Mouse (Mus musculus): Measurements from ENCODE around the gene Selenoh.
"Not testable (repeated sequence)": the region's sequence is repeated elsewhere in the genome, so short reads cannot be mapped to it uniquely, and the experiment has no call there.

Gene Selenoh

GRCm38 (mm10) chr2:84671535-84671934, 965 bp upstream of the Selenoh start:
- DNase-seq (ENCODE audit: low spot score in 2 of 2) = not testable (repeated sequence)

- peak; percentile 21 to 26 for DNase-seq (ENCODE audit: low spot score in 2 of 2)
These were observed 572 bp downstream of the Selenoh start for GRCm38 (mm10) chr2:84669828-84670568.

GRCm38 (mm10) chr2:84666081-84666480, 4.5 kb downstream of the Selenoh start:
- DNase-seq (ENCODE audit: low spot score in 2 of 2) = no peak

- peak; percentile 13 to 60 for DNase-seq (ENCODE audit: low spot score in 2 of 2)
These were observed 7.7 kb downstream of the Selenoh start for GRCm38 (mm10) chr2:84662866-84663265.

- peak; percentile 36 to 57 for DNase-seq (ENCODE audit: low spot score in 2 of 2)
These were observed 10.3 kb downstream of the Selenoh start for GRCm38 (mm10) chr2:84660253-84660652.

GRCm38 (mm10) chr2:84658806-84659205, 11.8 kb downstream of the Selenoh start, which contains the start of gene Btbd18:
Btbd18 (plus strand) TSS chr2:84659079.
- no peak for DNase-seq (ENCODE audit: low spot score in 2 of 2)

- peak in 1 of 2 experiments; percentile 26 for DNase-seq (ENCODE audit: low spot score in 2 of 2)
These were observed 14.7 kb downstream of the Selenoh start for GRCm38 (mm10) chr2:84655864-84656263.

GRCm38 (mm10) chr2:84653354-84653753, 17.2 kb downstream of the Selenoh start:
- no peak for DNase-seq (ENCODE audit: low spot score in 2 of 2)

- no peak for DNase-seq (ENCODE audit: low spot score in 2 of 2)
These were observed 19.9 kb downstream of the Selenoh start, which contains the start of gene Ctnnd1 for GRCm38 (mm10) chr2:84650464-84651195. Ctnnd1 (minus strand) TSS chr2:84650765.

GRCm38 (mm10) chr2:84649674-84650073, 20.9 kb downstream of the Selenoh start:
- DNase-seq (ENCODE audit: low spot score in 2 of 2) = no peak

- no peak for DNase-seq (ENCODE audit: low spot score in 2 of 2)
These were observed 22.2 kb downstream of the Selenoh start for GRCm38 (mm10) chr2:84648369-84648768.

GRCm38 (mm10) chr2:84647051-84647568, 23.5 kb downstream of the Selenoh start:
- DNase-seq (ENCODE audit: low spot score in 2 of 2) = no peak

- no peak for DNase-seq (ENCODE audit: low spot score in 2 of 2)
These were observed 24.4 kb downstream of the Selenoh start for GRCm38 (mm10) chr2:84646138-84646537.

GRCm38 (mm10) chr2:84640833-84641232, 29.7 kb downstream of the Selenoh start:
- DNase-seq (ENCODE audit: low spot score in 2 of 2) = no peak

- no peak for DNase-seq (ENCODE audit: low spot score in 2 of 2)
These were observed 31.9 kb downstream of the Selenoh start for GRCm38 (mm10) chr2:84638428-84639220.

GRCm38 (mm10) chr2:84637452-84638165, 33.0 kb downstream of the Selenoh start:
- DNase-seq (ENCODE audit: low spot score in 2 of 2) = no peak

- DNase-seq (ENCODE audit: low spot score in 2 of 2) = no peak
These were observed 34.3 kb downstream of the Selenoh start for GRCm38 (mm10) chr2:84636231-84636741.

GRCm38 (mm10) chr2:84635611-84636010, 35.0 kb downstream of the Selenoh start:
- no peak for DNase-seq (ENCODE audit: low spot score in 2 of 2)

GRCm38 (mm10) chr2:84634934-84635482, 35.6 kb downstream of the Selenoh start:
- DNase-seq (ENCODE audit: low spot score in 2 of 2) = no peak

- no peak for DNase-seq (ENCODE audit: low spot score in 2 of 2)
These were observed 36.6 kb downstream of the Selenoh start for GRCm38 (mm10) chr2:84634006-84634405.

GRCm38 (mm10) chr2:84632999-84633398, 37.6 kb downstream of the Selenoh start:
- DNase-seq (ENCODE audit: low spot score in 2 of 2) = no peak

Data from natural killer cell, adult 2 months (primary cell).